Mouse (Mus musculus) yolk sac, embryonic 10.5 days (tissue): ENCODE data around the gene 4930583I09Rik.

Experiments used
- DNase-seq: peaks from one replicate; pipeline ENCODE4 v3.0.0-alpha.2; 2017; ENCODE audit warnings: low spot score

4930583I09Rik gene

DNA sequence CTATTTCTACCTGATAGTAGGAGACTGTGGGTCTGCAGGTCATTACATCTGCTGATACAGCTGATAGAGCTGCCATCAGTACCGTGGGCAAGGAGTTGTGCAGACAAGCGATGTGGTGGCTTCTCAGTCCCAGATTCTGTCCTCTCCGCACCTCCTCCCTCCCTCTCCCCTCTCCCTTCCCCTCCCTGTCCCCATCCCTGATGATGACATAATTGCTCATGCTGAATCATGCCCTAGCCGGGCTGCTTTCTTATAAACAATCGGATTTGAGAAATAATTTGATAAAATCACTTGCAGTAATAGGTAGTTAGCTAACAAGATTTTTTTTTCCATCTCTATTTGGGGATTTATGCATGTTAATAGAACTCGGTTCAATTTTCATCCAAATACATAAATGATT, at the start of gene 4930583I09Rik:
Gene 4930583I09Rik (minus strand): TSS at position 144 of the 400 bp plus-strand sequence.
- DNase-seq = no peak

DNA sequence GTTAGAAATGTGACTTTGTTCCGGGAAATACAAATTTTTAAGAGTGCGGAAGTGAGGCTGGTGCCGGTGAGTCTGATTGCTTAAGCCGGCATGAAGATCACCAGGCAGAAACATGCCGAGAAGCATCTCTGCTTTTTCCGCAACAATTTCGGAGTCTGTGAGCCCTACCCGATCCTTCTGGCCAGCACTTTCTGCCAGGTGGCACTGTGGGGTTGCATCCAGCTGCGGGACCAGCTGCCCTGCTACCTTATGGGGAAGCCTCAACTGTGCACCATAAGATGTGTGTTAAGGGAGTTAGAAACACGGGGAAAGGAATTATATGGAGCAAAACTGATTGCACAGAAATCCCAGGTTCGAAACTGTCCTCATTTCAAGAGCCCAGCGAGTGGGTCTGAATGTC, 40.2 kb upstream of the 4930583I09Rik start:
- DNase-seq = no peak

- no peak for DNase-seq
Measured at GRCm38 (mm10) chr17:64873651-64874072, 37.8 kb upstream of the 4930583I09Rik start.

GRCm38 (mm10) chr17:64863817-64864216, 27.9 kb upstream of the 4930583I09Rik start:
- DNase-seq = no peak

- DNase-seq = no peak
Measured at GRCm38 (mm10) chr17:64860963-64861362, 25.1 kb upstream of the 4930583I09Rik start.

DNA sequence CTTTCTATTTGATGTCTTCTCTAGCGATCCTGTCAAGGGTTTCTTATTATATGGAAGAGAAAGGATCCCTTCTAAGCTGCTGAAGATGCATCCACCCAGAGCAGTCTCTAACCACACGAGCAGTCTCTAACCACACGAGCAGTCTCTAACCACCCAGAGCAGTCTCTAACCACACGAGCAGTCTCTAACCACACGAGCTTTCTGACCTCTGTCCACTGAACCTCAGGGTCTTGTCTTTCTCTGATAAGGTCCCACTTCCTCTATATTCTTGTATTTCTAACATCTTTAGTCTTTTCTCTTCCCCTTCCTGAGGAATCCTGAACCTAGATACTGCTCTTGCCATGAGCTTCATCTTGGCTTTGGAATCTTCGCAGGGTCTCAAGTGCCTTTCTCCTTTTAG, 23.0 kb upstream of the 4930583I09Rik start:
- no peak for DNase-seq

DNA sequence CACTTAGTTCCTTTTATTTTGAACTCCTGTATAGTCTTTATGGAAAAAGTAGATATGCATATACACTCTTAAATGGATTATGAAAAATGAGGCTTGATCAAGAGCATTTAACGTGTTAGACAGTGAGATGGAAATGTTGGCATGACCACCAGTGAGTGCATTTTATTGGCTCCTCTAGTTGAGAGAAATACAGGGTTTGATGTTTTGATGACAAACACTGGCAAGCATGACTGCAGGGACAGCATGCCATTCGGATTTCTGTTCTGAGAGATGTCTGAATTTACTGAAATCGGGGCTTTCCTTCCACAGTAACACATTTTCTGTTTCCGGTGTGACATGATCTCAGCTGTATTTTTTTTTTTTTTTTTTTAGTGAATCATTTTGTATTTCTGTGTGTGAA, 12.2 kb upstream of the 4930583I09Rik start:
- DNase-seq = no peak

DNA sequence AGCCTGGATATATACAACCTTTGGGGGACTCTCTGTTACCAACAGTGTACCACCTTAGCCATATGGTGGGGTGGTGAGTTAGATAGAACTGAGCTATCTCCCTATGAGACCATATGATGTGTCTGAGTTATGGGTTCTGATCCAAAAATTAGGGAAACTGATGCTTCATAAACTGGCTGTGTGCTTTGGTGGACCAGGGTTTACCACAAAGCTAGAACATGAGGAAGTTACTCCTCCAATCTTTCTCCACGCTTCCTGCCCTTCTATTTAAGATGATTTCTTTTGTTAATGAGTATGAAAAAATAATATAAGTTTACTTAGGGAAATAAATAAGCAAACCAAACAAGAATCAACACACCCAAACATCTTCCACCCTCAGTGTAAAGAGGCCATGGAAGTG, 10.8 kb upstream of the 4930583I09Rik start:
- no peak for DNase-seq

GRCm38 (mm10) chr17:64836892-64837291, 1.0 kb upstream of the 4930583I09Rik start:
- DNase-seq = no peak

- no peak for DNase-seq
Measured at GRCm38 (mm10) chr17:64836352-64836751, 481 bp upstream of the 4930583I09Rik start.

GRCm38 (mm10) chr17:64833906-64834490, 1.9 kb downstream of the 4930583I09Rik start:
- DNase-seq = no peak

GRCm38 (mm10) chr17:64833071-64833470, 2.8 kb downstream of the 4930583I09Rik start:
- DNase-seq = no peak

DNA sequence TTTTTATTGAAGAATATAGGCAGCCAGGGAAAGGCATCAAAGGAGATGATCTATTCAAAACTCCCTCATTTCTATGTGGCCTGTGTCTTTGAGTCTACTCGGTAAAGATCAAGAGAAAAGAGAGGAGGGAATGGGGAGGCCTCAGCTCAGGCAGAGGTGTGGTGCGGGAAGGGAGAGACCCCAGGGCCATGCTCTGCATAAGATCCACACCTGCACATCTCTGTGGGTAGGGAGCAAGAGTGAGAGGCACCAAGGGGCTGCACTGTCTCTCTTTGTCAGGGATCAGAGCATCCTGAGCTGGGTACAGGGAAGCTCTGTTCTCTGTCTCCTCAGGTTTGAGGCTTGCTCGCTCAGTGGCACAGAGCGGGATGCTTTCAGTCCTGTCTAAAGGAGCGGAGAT, 8.4 kb downstream of the 4930583I09Rik start:
- DNase-seq = no peak

- no peak for DNase-seq
Measured at GRCm38 (mm10) chr17:64826843-64827242, 9.0 kb downstream of the 4930583I09Rik start.

DNA sequence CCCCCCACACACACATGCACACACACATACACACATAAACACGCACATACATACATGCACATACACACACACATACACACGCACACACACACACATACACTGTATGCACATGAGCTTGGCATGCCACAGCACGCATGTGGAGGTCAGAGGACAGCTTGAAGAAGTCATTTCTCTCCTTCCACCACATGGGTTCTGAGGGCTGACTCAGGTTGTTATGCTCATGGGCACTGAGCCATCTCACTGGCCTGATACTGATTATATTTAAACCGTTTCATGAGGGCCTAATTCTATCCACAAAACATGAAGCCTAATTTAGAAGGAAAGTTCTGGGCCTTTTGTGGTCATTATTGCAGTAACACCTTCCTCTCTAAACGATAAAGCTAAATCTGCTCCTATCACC, 13.3 kb downstream of the 4930583I09Rik start:
- no peak for DNase-seq

DNA sequence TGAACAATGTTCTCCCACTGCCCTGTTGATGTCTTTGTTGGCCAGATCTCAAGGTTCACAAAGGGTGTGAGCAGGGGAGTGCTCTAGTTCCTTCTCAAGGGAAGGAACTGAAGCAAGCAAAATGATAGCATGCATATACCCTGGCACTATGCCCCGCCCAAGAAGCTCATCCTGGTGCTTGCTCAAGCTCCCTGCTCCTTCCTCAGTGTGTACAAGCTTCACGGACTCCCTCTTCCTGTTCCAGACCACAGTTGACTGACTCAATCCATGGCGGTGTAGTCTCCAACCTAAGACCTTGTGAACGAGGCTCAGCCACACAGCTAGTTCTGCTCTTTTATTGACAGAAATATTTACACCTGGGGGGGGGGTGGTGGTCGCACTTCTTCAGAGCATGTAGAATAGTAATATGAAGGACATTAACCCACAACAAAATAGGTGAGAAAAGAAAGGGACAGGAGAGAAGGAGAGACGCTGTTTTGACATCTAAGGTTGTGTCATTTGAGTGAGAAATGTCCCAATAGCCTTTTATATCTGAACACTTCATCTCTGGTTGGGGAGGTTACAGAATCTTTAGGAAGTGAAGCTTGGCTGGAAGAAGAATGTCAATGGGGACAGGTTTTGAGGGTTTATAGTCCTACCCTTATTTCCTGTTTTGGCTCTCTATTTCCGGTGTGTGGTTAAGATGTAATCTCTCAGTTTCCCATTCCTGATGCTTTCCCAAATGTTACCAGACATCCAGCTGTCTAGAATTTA, 14.9 kb downstream of the 4930583I09Rik start:
- DNase-seq = no peak

- no peak for DNase-seq
Measured at GRCm38 (mm10) chr17:64816298-64816697, 19.6 kb downstream of the 4930583I09Rik start.

GRCm38 (mm10) chr17:64815806-64816205, 20.1 kb downstream of the 4930583I09Rik start:
- no peak for DNase-seq

- DNase-seq = no peak
Measured at GRCm38 (mm10) chr17:64813568-64813967, 22.3 kb downstream of the 4930583I09Rik start.

DNA sequence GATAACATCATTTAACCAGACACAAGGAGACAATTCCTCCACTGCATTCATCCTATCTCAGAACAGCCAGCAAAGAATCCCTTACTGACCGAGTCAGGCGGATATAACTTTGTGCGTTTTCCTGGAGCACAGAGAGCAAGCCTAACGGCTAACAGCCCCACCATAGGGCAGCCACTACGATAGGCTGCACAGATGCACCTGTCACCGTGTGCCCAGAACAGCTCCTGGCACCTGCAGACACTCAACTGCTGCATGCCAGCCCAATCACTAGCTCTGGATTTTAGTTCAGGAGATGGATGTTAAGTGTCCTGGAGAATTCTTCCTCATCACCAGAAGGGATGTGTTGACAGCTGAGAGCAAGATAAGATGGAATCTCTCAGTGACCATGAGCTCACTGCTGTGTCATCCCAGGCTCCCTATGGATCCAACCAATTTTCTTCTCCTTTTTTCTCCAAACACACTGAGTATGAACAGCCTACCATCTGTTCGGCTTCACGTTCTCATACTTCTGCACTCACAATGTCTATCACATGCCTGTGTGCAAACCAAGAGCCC, 29.8 kb downstream of the 4930583I09Rik start:
- no peak for DNase-seq

DNA sequence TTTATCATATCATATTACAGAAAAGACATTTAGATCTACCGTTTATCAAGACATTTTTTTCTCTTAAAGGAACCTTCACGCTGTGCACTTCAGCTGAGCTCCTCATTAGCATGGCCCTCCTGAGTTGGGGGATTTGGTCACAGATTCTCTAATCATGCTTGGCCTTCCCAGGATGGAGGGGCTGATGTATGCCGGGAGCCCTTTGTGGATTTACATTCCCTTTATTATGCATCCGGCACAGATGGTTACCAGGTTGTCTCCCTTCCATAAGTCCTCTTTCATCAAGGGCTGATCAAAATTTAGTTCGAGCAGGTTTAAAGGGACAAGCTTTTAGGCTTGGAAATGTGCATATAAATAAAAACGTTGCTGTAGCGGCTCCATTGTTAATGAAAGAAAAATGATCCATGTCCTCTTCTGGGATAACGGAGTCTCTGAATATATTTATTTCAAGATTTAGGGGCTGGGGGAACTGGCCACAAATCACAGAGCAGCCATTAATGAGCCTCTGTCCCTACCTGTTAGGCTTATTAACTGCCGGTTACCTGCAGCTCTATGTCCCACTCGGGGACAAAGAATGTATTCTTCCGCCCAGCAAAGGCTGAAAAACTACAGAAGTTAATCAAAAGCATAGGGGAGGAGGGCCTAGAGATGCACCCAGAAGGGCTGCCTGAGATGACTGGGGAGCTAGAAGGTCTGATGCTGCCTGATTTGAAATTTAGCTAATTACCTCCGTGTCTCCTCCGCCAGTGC, 31.3 kb downstream of the 4930583I09Rik start:
- no peak for DNase-seq

DNA sequence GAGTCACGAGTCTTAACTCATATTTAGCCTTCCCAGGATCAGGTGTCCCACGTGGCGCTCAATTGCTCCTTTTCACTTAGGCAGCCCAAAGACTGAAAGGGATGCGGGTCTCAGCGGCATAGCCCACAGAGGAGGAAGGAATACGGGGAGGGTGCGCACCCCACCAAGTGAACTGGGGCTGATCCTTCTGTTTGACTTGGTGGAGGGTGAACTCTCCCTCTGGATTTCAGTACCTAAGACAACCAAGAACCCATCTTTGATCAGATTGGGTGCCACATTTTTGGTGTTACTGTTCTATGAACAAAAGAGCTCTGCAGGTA, 33.0 kb downstream of the 4930583I09Rik start:
- no peak for DNase-seq
